Mouse (Mus musculus) kidney, adult 2 months (tissue): ENCODE measurements around the gene Rapgef2.

ENCODE experiments used
- CTCF ChIP-seq: fragments of 200-500 bp; conservative IDR thresholded peaks from 2 replicates; pipeline ENCODE4 v1.5.1; 2011; ENCODE audit warnings: low read depth, mild to moderate bottlenecking, control low read depth, low read length, moderate library complexity, mixed read lengths; ENCODE audit not compliant: insufficient read depth, insufficient read length
- POLR2A ChIP-seq: fragments of 200-500 bp; IDR thresholded peaks from one replicate; pipeline ENCODE4 v1.6.1; 2011; ENCODE audit warnings: low read depth, low read length, control low read depth

GRCm38 (mm10) chr3:79207216-79207615, 79.1 kb downstream of the Rapgef2 start:
- TF ChIP-seq POLR2A (no peak), CTCF (no peak)
